Mouse (Mus musculus) layer of hippocampus, postnatal 14 days (tissue): ENCODE measurements around the gene Ncoa7. TPM values are rescaled to one million over a fixed set of nuclear protein-coding genes. Genes with fewer than 3 reads are reported as not detected.

ENCODE experiments used
- DNase-seq, 2 experiments: peaks; one replicate each; pipeline ENCODE4 v3.0.0; 2021 to 2022; ENCODE audit warnings: low spot score in 2 of 2, mixed read lengths in 1 of 2
- long read RNA-seq, 2 experiments: library from polyadenylated mRNA; stranded (forward); transcript quantifications; one replicate each; pipeline ENCODE4 v2.0.0; 2021
- total RNA-seq, 2 experiments: library from RNA; stranded (reverse); gene quantifications; 2 replicates each; pipeline ENCODE4 v1.2.3; 2021

Ncoa7 gene
- total RNA-seq = 100 to 1,000 TPM in 1 of 2 experiments, 10 to 100 TPM in 1; 92.7 to 102 TPM
- long read RNA-seq, experiment 1, partial matches to known transcripts = 4 of 32 reads
- long read RNA-seq, experiment 1, other reads (novel, unspliced or antisense) = 24 of 32 reads
- long read RNA-seq, experiment 2, partial matches to known transcripts = 4 of 25 reads
- long read RNA-seq, experiment 2, other reads (novel, unspliced or antisense) = 20 of 25 reads

DNA sequence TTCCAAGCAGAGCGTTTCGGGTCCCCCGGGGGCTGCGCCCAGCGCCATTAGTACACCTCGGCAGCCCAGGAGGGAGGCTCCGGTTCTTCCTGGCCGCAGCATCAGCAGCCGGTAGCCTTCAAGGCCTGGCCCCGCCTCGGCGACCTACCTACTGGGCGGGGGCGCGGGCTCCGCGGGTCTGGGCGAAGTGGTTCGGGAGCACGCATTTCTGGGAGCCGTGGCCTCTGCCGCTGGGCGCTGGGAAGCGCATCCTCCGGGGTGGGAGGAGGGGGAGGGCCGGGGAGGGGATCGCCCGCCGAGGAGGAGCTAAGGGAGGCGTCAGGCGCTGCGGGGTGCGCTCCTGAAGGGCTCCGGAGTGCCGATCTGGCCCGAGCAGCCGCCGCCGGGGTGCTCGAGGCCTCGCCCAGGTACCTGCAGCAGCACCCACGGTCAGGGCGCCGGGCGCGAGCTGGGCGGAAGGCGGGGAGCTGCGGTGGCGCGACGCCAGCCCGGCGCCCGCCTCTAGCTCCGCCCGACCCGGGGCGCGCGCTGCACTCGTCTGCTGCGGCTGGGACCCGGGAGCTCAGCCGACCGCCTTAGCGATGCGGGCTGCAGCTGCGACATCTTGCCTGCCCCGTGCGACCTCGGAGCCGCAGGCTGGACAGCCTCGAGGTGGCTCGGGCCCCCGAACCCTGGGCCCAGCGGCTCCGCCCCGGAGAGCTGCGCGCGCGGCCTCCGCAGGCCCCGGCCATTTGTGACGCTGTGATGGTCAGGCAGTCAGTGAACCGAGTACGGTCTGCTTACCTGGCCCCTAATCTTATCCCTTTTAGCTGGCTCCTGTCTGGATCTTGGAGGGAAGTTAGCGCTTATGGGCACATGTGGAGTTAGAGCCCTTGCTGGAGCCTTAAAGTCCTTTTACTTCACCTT lies at the start of gene Ncoa7:
TSS of gene Ncoa7 (minus strand) at position 646 of the 906 bp plus-strand sequence.
- DNase-seq = peak; percentile 75 to 80

DNA sequence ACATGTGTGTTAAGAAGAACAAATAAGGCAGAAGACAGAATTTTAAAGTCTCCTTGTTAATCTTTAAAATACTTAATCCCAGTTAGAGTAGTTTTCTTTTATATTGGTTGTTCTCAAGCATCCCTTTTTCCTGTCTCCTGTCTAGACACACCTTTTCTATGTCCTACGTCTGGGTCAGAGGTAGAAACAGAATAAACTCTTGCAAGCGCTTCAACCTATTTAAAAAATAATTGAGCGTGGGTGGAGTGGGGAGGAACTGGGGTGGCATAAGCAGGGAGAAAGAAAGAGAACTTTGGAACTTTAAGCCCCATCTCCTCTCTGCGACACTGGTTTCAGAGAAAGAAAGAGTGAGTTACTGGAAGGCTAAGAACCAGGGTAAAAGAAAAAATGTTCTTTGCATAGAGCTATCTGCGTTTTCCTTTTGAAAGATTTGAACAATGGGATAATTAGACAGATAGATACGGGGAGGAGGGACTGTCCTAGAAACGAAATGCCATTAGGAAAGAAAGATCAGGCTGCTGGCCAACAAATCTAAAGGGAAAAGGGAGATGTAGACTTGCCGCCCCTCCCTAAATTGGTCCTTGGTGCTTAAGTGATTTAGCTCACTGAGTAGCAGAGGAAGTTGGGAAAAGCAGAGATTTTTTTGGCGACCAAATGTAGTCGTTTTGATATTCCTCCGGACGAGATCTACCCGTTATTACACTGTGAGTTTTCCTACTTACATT lies 42.1 kb upstream of the Ncoa7 start:
- no peak for DNase-seq

DNA sequence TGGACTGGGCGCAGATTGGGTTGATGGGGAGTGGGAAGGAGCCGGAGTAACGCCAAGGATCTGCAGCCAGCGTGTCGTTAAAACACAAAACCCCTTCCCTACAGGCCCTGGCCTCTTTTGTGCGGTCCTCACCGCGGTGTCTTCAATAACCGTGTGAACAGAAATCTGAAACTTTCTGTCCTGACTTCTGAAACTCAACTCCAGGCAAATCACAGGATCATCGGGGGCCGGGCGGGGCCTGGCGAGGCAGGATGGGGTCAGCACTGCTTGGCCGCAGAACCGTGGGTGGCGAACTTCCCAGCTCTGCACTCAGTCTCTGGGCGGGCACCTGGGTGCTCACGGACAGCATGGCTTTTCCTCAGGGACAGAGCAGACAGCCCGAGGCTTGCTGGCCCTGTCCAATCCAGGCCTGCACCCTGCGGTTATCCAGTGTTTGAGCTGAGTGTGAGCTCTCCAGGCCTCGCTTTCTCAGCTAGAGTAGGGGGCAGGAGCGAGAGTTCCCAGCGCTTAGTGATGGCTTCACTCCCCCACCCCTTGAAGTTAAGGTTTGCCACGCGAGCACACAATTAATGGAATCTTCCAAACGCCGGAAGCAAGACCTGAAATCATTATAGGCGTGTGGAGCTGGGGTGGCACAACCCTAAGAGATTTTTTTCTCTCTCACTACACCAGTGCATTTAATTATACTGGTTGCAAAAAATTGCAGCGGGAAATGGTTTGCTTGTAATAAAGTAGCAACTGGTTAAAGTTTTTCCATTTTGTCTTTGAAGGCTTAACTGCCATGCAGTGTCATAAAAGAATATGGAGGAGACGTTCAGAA lies 41.3 kb upstream of the Ncoa7 start:
- no peak for DNase-seq

DNA sequence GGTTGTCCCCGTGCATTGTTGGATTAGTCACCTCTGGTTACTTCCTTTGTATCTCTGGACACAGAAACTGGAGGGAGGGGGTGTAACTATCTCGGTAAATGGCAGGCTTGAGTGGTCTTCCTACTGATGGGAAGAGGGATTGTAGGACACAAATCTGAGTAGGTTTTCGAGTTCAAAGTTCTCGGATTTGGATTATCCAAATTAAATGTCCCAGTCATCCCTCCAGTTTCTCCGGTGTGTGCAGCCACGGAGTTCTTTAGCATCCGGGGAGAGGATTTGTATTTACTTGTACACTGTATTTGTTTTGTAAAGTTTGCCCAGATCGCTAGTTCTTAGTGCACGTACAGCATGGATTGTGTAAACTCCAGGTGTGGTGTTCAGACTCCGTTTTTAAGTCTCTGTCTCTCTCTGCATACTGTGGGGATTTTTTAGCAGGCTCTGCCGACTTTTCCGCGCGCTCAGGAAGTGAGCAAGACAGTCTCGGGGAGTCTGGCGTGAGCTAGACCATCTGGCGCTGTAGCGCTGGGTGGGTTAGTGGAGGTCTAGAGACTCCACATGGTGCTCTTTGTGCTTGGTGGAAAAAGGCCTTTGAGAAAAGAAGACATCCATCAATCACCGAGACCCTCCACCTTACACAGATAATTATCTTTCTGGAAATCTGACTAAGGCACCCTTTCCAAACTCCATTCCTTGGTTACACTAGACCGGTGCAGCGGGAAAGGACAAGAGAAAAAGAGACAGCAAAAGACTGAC lies 40.5 kb upstream of the Ncoa7 start:
- peak in 1 of 2 experiments; percentile 12 for DNase-seq

DNA sequence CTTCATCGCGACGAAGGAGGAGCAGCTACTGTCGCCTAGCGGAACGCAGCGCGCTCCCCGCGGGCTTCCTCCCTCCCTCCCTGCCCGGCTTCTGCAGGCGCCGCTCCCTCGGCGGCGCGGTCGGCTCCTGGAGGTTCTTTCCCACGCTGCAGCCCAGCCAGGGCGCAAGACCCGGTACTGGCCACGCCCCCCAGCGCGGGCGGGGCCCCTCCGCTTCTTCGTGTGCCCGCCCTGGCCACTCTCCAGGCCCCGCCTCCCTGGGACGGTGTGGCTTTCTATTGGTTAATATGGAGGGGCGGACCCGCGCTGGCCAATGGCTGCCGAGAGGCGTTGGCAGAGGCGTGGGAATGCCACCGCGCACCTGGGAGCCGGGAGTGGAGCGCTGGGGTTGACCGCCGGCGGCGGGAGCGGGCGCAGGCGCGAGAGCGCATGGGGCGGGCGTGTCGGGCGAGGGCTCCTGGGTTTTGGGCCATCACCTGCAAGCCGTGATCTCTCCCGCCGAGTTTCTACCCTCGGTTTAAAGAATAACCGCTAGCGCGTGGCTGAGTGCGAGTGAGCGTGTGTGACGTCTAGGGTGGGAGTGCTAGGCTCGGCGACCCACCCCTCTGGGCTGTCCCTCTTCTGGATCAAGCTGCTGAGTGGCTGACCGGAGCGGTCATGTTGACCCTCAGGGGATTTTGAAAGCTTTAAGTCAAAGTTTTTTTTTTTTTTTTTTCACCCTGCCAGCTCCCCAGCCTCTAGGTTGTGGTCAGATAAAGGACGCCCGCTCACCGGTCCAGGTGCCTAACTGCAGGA lies 39.7 kb upstream of the Ncoa7 start, which contains the start of gene Hey2:
TSS of gene Hey2 (minus strand) at position 159 of the 795 bp plus-strand sequence.
- DNase-seq = peak; percentile 97 to 98

DNA sequence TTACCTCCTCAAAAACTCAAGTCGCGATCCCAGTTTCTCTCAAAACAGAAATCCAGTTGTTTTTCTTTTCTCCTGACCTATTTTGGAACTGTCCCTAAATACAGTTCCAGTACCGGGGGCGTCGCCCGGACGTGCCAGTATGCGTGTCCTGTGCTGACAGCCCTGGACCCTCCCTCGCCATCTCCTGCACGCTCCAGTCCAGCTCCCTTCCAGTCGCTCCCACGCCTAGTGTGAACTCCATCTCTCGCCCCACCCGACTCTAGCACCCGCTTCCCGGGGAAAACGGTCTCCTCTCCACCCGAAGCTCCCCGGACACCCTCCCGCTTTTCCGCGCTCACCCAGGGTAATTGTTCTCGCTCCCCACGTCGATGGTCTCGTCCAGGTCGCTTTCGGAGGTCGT lies 39.1 kb upstream of the Ncoa7 start:
- DNase-seq = peak in 1 of 2 experiments; percentile 8

DNA sequence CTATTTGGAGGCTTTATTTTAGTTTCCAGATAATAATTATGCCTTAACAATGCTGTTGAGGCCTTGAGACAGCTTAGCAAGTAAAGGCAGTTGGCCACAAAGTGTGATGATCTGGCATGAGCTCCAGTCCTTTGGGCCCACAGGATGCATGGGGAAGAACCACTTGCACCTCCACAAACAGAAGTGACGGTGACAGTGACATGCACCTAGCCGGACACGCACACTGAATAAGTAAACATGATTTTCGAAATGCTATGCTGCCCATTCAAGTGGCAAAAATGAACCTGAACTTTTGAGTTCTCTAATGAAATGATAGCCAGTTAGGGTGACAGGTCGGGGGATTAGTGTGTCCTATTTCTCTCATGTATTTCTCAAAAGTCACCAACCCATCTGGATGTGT lies 37.7 kb upstream of the Ncoa7 start:
- DNase-seq = no peak

DNA sequence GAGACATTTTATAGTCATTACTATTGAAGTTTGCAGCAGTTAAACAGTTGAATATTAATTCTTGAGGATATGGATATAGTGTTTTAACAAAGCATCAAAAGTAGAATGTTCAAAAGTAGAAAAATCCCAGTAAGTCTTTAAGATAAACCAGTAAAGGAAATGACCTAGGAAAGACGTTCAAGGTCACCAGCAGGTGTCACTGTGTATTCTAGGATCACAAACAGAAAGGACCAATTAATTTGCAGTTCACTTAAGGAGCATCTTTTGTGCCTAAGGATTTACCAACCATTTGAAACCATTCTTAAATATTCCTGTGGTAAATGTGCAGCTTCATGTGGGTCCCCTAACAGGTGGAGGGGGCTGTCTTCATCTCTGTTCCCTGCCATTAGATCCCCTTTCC lies 35.1 kb upstream of the Ncoa7 start:
- DNase-seq = no peak

DNA sequence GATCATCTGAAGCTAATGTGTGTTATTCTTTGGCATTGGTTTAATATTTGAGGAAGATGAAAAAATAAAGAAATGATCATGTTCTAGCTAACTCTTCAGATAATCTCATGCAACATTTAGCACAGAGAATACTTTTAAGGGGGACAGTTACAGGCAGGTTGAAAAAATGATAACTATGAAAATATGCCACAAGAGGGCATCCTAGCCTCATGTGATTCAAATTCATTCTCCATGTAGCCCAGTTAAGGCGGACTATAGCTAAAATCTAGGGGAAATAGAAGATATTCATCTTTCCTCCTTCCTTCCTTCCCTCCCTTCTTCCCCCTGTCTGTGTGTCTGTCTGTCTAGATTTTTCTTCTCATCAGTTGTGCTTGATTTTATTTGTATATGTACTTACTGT lies 21.9 kb upstream of the Ncoa7 start:
- DNase-seq = peak in 1 of 2 experiments; percentile 77

DNA sequence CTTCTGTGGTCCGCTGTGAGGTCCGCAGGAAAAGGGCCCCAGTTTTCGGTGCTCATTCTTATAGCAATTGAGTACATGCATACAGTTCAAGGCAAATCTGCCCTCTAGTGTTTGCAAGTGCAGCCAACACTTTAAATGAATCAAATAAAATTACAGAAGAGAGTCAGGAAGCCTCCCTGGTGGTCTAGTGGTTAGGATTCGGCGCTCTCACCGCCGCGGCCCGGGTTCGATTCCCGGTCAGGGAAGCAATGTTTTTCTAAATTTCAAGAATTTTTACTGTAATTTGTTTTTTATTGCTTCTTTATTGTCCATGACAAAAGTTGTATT lies 7.8 kb upstream of the Ncoa7 start:
- peak; percentile 88 to 98 for DNase-seq

DNA sequence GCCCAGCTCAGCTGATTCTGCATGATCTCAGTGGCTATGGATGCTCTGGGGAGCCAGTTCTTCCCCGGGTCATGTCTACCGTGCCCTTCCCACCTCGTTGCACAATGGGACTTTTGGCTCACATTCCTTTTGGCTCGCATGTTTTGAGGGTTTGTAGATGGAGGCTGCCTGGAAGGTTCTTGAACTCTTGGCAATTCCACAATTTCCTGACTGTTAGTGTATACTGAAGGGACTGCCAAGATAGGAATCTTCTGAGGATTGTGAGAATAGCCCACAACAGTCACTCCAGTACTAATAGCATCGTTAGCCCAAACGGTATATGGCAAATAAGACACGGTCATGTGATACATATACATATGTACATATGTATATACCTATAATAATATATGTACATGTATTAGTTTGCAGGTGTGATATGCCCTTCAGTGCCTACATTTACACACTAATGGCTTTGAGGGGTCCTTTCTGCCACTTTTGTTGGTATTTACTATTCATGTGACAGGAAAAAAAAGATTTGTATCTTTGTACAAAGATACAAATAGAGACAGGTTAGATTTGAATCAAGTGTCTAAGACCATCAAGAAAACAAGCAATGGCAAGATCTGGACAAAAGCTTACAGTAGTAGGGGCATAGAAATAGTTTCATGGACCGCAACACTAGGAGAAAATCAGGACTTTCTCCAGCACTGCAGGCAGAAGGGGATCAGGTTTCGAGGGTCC lies 7.3 kb upstream of the Ncoa7 start:
- no peak for DNase-seq

DNA sequence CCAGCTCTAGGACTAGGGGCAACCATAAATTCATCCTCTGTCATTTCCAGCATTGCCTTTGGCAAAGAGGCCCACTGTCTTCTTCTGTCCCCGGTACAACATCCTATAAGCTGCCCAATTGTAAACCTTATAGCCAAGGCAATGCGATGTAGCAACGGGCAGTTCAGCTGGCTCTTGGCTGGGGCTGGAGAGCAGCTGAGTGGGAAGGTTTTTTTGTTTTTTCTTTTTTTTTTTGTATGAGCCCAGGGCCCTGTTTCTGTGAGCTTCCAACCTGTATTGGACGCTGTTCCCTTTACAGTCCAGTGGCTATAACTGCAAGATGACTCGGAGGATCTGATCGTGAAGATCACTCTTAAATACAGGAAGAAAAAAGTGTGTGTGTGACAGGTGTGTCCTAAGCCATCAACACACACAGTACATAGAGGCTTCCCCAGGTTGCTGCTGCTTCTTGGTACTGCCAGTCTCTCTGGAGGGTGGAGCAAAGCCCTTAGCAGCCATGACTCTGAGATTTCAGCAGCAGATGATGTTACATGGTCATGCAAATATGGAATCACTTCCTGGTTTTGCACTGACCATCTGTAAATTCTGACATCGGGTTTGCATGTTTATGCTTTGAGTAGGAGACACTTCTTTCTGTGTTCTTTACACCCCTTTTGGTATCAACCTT lies 594 bp upstream of the Ncoa7 start:
- no peak for DNase-seq

DNA sequence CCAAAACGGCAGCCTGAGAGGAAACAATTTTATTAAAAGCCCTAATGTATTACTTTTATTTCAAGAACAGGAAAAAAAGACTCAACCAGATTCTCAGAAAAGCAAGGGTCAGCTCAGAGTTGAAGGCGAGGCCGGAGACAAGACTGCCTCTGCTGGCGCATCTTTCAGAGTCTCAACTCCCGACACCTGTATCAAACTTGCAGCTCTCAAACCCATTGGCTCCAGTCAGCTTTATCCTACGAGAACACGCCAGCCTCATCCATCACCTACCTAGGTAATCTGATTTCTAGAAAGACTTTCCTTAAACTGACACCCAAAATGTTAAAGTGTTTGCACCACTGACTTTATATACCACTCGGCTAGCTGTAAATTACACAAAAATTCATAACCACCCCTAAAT lies 1.1 kb downstream of the Ncoa7 start:
- peak in 1 of 2 experiments; percentile 34 for DNase-seq

DNA sequence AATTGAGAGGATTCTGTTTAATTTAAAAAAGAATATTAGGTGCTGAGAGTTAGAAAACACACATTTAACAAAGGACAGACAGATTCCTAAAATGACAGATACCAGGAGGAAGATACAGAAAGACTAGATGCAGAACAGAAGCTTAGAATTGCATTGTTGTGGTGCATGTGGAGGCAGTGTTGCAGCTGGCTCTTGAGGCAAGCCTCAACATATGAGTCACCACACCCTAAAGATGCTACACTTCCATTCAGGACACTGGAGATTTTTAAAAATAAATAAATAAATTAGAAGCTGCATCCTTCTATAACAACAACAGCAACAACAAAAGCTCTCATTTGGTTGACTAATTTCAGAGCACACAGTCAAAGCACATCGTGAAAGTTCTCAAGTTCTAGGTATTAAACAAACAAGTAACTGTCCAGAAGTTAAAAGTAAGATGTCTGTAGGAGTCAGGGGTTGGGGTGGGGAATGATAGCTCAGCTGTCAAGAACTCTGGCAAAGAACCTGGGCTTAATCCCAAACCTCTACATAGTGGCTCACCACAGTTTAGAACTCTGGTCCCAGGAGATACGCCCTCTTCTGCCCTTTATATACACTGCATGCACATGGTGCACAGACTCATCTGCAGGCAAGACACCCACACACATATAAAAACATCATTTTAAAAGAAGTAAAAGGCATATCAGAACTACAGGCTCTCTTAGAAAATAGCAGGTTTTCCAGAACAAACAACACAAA lies 3.2 kb downstream of the Ncoa7 start:
- no peak for DNase-seq

DNA sequence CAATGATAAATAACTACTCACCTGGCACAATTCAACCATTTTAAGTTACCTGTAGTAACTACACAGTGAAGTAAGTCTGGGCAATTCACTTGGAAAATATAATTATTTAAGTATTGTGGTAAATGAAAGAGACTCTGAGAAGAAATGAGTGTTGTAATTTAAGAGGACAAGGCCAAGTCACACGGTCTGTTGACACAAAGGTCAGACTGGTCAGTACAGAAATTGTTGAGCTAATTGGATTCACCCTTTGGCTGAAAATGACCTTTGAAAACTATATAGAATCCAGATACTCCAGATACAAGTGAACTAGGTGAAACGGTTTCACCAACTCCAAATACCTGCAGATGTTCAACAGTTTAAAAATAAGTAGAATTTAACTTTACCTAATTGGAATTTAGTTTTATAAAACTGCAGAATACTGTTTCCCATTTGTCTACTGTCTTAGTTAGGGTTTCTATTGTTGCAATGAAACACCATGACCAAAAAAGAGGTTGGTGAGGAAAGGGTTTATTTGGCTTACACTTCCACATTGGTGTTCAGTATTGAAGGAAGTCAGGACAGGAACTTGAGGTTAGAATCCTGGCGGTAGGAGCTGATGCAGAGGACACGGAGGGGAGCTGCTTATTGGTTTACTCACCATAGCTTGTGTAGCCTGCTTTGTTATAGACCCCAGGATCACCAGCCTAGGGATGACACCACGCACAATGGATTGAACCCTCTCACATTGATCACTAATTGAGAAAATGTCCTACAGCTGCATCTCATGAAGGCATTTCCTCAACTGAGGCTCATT lies 6.5 kb downstream of the Ncoa7 start:
- DNase-seq = no peak

DNA sequence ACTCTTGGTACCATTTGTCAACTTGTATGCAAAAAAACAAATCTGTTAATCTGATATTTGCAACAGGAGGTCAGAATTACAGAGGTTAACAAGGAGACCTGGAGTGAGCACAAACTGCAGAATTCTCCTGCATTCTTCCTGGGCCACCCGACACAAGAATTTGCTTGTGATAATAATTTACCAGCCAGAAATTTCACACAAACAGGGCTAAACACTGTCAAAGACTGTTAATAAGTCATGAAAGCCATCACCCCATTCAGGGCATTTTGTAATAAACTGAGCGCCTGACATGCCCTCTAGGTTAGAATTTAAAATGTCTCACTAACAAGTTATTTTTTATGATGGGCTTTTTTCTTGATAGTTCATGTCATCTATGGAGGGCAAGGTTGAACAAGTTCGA lies 12.1 kb downstream of the Ncoa7 start:
- no peak for DNase-seq

DNA sequence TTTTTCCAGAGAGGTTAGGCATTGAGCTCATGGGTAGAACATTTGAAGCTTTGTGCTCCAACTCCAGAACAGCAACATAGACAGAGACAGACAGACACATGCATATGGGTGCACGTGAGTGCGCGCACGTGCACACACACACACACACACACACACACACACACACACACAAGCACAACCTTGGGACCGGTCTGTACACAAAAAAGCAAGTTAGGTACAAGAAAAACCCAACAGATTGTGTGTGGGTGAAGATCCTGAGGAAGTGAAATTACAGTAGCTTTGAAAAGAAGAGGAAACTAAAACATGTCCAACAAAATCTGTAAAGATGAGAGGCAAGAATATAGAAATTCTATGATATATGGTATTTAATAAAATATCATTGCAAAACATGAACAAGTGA lies 13.6 kb downstream of the Ncoa7 start:
- no peak for DNase-seq
